Mouse (Mus musculus) testis, adult 2 months (tissue): ENCODE measurements around the gene Scd4. TPM values are rescaled to one million over a fixed set of nuclear protein-coding genes. Genes with fewer than 3 reads are reported as not detected.
A peak's percentile ranks its signal among the peaks of the same experiment; 100 is the strongest.
"Not testable (repeated sequence)": the region's sequence is repeated elsewhere in the genome, so short reads cannot be mapped to it uniquely, and the experiment has no call there.

Source experiments
- H3K27ac ChIP-seq: fragments of 200-500 bp; 2 replicates; pipeline ENCODE4 v1.5.1; 2012; ENCODE audit warnings: low read depth, low read length; ENCODE audit not compliant: control insufficient read depth, insufficient read depth
- H3K27me3 ChIP-seq: fragments of 200-500 bp; 2 replicates; pipeline ENCODE4 v1.6.1; 2012; ENCODE audit warnings: mild to moderate bottlenecking, low read length, moderate library complexity; ENCODE audit not compliant: control insufficient read depth, insufficient read depth
- H3K36me3 ChIP-seq: fragments of 200-500 bp; 2 replicates; pipeline ENCODE4 v1.6.1; 2012; ENCODE audit warnings: mild to moderate bottlenecking, low read length; ENCODE audit not compliant: control insufficient read depth, insufficient read depth
- H3K4me1 ChIP-seq: fragments of 200-500 bp; 2 replicates; pipeline ENCODE4 v1.6.1; 2012; ENCODE audit warnings: low read length; ENCODE audit not compliant: control insufficient read depth, insufficient read depth
- H3K4me3 ChIP-seq: fragments of 200-500 bp; 2 replicates; pipeline ENCODE4 v1.5.1; 2012; ENCODE audit warnings: low read depth, mild to moderate bottlenecking, low read length, moderate library complexity, mixed read lengths; ENCODE audit not compliant: control insufficient read depth
- CTCF ChIP-seq: fragments of 200-500 bp; IDR thresholded peaks from 2 replicates; pipeline ENCODE4 v1.5.1; 2012; ENCODE audit warnings: low read depth, mild to moderate bottlenecking, inconsistent platforms, low read length, moderate library complexity; ENCODE audit not compliant: control insufficient read depth, insufficient read depth, insufficient replicate concordance
- POLR2A ChIP-seq: fragments of 200-500 bp; IDR thresholded peaks from 2 replicates; pipeline ENCODE4 v1.6.1; 2012; ENCODE audit warnings: low read depth, mild to moderate bottlenecking, inconsistent platforms, low read length, moderate library complexity; ENCODE audit not compliant: control insufficient read depth
- polyA plus RNA-seq: library from polyadenylated mRNA; depleted of rRNA; stranded (reverse); fragments of >200 nt; gene quantifications from 2 replicates; pipeline ENCODE4 v1.2.3, GENCODE M21; 2012

The Scd4 gene
- polyA plus RNA-seq, 1 experiment, result 0.37 TPM

DNA sequence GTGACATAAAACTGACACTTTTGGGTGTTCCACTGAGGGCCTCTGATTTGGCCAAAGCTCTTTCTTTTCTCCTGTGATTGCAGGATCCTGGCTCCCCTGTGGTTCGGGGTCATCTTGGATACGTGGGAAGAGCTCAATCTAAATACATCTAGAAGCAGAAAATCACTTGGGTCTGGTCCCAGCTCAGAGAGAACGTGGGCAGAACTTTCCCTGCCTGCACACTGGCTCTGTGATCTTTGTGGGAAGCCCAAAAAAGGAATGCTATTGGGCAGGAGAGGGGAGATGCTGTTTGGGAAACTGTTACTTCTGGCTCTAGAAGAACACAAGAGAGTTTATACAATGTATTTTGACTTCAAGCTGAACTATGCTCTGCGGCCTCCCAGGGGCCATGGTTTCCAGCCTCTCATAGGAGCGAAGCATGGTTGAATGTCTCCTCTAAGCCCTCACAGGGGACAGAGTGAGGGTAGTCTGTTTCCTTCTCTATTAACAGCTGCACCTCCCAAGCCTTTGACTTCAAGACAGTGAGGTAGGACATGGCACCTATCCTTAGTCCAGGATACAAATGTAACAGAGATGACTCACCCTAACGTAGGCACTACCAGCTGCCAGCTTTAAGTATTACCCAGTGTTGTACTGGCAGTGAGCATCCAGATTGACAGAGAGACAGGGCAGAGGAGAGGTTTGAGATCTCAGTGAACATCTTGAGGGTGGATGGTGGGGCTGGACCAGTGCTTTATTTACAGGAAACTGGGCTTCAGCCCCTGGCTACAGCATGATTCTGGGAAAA, 3.2 kb downstream of the Scd4 start:
- TF ChIP-seq POLR2A (no peak), CTCF (no peak)
- no peaks in the 10 kb centered on the region for H3K36me3 ChIP-seq
- no peak overlapping the region for H3K4me3 ChIP-seq
- H3K27ac ChIP-seq, result no peak overlapping the region
- H3K4me1 ChIP-seq, result peaks cover 2% of the 10 kb centered on the region
- no peaks in the 10 kb centered on the region for H3K27me3 ChIP-seq

DNA sequence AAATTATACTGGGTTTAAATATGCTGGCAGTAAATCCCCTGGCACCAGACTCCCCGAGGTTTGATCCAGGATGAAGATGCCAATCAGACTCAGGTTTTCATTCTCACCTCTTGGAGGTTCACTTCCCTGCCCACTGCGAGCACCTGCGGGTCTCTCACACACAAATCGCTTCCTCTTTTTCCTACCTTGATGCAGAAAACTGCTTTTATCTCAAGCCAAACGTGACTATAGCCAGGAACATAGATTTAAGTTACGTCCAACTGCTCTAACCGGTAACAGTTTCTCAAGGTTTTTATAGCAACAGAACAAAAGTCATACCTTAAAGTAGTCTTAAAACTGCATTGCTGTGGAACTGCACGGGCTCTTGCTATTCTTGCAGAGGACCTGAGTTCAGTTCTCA, 16.8 kb downstream of the Scd4 start:
- Histone ChIP-seq H3K36me3 (no peaks in the 10 kb centered on the region), H3K27me3 (no peaks in the 10 kb centered on the region), H3K4me1 (no peaks in the 10 kb centered on the region), H3K4me3 (no peak overlapping the region), H3K27ac (no peak overlapping the region)
- TF ChIP-seq POLR2A, result no peak
- TF ChIP-seq CTCF, result no peak

DNA sequence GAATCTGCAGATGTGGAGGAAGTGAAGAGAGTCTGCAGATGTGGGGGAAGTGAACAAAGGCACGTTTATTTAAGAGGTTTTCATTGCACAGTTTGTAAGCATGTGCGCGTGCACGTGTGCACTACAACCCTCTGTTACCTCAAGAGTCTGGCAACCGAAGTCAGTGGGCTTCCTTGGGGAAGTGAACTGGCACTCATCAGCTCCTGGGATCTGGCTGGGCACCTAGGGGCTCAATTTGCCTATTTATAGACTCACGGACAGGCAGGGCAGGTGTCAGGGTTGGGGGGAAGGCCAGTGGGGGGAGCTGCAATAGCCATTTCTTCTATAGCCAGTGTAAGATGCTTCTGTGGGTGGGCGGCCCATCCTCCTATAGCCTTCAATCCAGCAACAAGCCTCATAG, 18.9 kb downstream of the Scd4 start:
- no peak overlapping the region for H3K27ac ChIP-seq
- H3K4me3 ChIP-seq, result no peak overlapping the region
- H3K36me3 ChIP-seq, result no peaks in the 10 kb centered on the region
- TF ChIP-seq POLR2A, result no peak
- TF ChIP-seq CTCF, result no peak
- H3K27me3 ChIP-seq, result no peaks in the 10 kb centered on the region
- no peaks in the 10 kb centered on the region for H3K4me1 ChIP-seq

DNA sequence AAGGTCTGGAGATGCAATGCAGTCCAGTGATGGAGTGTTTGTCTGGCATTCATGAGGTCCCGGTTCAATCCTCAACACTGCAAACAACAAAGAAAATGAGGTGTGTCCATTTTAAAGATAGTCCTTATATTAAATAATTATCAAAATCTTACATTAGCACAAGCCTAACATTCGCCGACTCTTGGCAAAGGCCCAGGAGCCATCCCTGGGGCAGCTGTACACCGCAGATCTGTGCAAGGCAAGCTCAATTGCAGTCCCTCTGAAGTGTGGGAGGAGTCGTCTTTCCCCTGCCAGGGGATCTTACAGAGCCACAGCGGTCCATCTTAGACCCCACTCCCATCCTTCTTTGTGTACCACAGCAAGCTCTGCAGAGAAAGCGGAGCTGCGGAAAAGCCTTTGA, 25.8 kb downstream of the Scd4 start:
- no peaks in the 10 kb centered on the region for H3K4me1 ChIP-seq
- no peaks in the 10 kb centered on the region for H3K27me3 ChIP-seq
- no peak overlapping the region for H3K27ac ChIP-seq
- no peak for TF ChIP-seq POLR2A
- no peak for TF ChIP-seq CTCF
- H3K4me3 ChIP-seq, result no peak overlapping the region
- no peaks in the 10 kb centered on the region for H3K36me3 ChIP-seq

DNA sequence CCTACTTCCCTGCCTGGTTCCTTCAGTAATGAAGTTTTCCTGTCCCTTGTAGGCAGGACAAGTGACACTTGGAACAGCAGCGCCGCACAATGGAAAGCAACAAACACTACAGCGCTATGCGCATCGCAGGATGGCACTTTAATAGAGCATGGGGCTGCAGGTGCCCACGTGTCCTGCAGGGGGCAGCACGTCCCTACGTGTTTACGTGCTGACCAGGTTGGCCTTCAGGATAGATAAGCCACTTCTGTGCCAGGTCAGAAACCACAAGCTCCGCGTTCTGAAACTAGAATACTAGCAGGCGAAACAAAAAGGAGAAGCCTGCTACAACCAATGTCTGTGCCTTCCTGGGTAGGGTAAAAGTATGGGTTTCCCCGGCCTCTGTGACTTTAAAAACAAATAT, 30.6 kb downstream of the Scd4 start:
- H3K4me3 ChIP-seq, result peak overlapping the region; percentile 37
- H3K36me3 ChIP-seq, result no peaks in the 10 kb centered on the region
- no peak for TF ChIP-seq POLR2A
- TF ChIP-seq CTCF, result peak; percentile 100
- no peak overlapping the region for H3K27ac ChIP-seq
- no peaks in the 10 kb centered on the region for H3K4me1 ChIP-seq
- H3K27me3 ChIP-seq, result no peaks in the 10 kb centered on the region

DNA sequence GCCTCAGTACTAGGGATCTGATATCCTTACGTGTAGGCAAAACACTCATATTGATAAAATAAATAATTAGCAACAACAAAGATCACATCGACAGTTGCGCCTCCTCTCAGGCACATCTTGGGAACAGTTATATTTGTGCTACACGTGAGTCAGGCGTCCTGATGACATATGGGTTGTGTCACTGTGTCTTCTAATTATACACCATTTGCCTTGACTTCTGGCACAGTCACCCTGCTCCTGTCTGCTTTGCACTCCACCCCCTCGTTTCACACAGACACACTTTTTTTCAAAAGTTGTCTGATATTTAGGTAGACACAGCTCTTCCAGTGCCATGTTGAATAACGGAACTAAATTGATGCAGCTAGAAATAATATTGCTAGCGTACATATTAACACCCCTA, 31.1 kb downstream of the Scd4 start:
- no peaks in the 10 kb centered on the region for H3K36me3 ChIP-seq

DNA sequence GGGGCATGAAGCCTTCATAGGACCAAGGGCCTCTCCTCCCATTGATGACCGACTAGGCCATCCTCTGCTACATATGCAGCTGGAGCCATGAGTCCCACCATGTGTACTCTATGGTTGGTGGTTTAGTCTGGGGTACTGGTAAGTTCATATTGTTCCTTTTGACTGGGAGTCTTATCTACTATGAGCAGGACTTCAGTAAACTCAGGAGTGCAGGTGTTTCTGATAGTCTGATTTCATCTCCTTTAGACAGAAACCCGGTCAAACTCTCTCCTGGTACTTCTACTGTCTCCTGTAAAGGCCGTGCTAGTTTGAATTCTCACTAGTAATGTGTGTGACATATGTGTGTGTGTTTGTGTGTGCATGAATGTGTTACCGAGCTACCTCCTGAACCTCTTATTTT, 32.8 kb downstream of the Scd4 start:
- Histone ChIP-seq H3K27me3 (no peaks in the 10 kb centered on the region), H3K4me1 (no peaks in the 10 kb centered on the region), H3K36me3 (no peaks in the 10 kb centered on the region), H3K27ac (no peak overlapping the region), H3K4me3 (no peak overlapping the region)
- TF ChIP-seq POLR2A, result no peak
- no peak for TF ChIP-seq CTCF

More for the DNA sequence above, 31.1 kb downstream of the Scd4 start:
- TF ChIP-seq POLR2A (no peak), CTCF (no peak)
- no peak overlapping the region for H3K4me3 ChIP-seq
- no peaks in the 10 kb centered on the region for H3K27me3 ChIP-seq
- no peaks in the 10 kb centered on the region for H3K4me1 ChIP-seq
- H3K27ac ChIP-seq, result no peak overlapping the region

DNA sequence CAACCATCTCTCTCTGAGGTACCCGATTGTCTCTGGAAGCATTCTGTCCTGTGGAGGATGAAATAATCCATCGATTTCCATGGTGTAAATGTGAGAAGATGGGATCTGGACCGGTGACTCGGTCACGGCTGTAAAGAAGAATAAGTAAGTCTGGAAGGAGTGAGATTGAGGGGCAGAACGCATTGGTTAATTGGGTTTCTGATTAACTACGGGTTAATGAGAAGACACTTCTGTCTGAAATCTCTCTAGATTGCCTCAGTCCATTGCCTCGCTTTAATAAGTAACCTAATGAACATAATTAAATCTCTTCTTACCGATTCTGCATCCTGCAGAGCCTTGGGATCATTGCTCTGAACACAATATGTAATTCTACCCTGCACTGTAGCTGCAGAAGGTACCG, 34.2 kb downstream of the Scd4 start:
- not testable (repeated sequence) for H3K4me3 ChIP-seq, H3K4me1 ChIP-seq, H3K27ac ChIP-seq, H3K36me3 ChIP-seq, H3K27me3 ChIP-seq
